Mouse (Mus musculus) hindbrain, embryonic 13.5 days (tissue): ENCODE measurements around the gene Rnf169. TPM values are rescaled to one million over a fixed set of nuclear protein-coding genes. Genes with fewer than 3 reads are reported as not detected.
A peak's percentile ranks its signal among the peaks of the same experiment; 100 is the strongest.

Experiments used
- ATAC-seq: fragments of 200-750 bp; cut with Nextera tagmentation; 2 replicates; pipeline ENCODE4 v1.8.0; 2017; ENCODE audit warnings: moderate TSS enrichment; ENCODE audit not compliant: low FRiP score
- H3K27ac ChIP-seq: fragments of 300-500 bp; sonication (generic); 2 replicates; pipeline ENCODE4 v1.5.1; 2015; ENCODE audit warnings: inconsistent platforms, mild to moderate bottlenecking, moderate library complexity
- H3K27me3 ChIP-seq: fragments of 300-500 bp; sonication (generic); 2 replicates; pipeline ENCODE4 v1.6.1; 2015; ENCODE audit warnings: mild to moderate bottlenecking, inconsistent platforms
- H3K36me3 ChIP-seq: fragments of 300-500 bp; sonication (generic); 2 replicates; pipeline ENCODE4 v1.6.1; 2015; ENCODE audit warnings: mild to moderate bottlenecking, inconsistent platforms
- H3K4me1 ChIP-seq: fragments of 300-500 bp; sonication (generic); replicated peaks from 2 replicates; pipeline ENCODE4 v1.6.1; 2015; ENCODE audit warnings: inconsistent platforms
- H3K4me2 ChIP-seq: fragments of 300-500 bp; sonication (generic); 2 replicates; pipeline ENCODE4 v1.6.1; 2015; ENCODE audit warnings: inconsistent platforms, mild to moderate bottlenecking, moderate library complexity
- H3K4me3 ChIP-seq: fragments of 300-500 bp; sonication (generic); 2 replicates; pipeline ENCODE4 v1.5.1; 2015; ENCODE audit warnings: mild to moderate bottlenecking, inconsistent platforms
- H3K9ac ChIP-seq: fragments of 300-500 bp; sonication (generic); 2 replicates; pipeline ENCODE4 v1.6.1; 2015; ENCODE audit warnings: mild to moderate bottlenecking, inconsistent platforms
- H3K9me3 ChIP-seq: fragments of 300-500 bp; sonication (generic); 2 replicates; pipeline ENCODE4 v1.6.1; 2016; ENCODE audit warnings: inconsistent platforms
- WGBS: fragments of 180-500 bp; shearing (Covaris S2); methylation state at CpG from one replicate; pipeline ENCODE4 v1.1.7; 2015; 5-methylcytosine and 5-hydroxymethylcytosine counted together
- polyA plus RNA-seq: library from polyadenylated mRNA; unstranded; fragments of >200 nt; fragmentation: Nextera tagmentation; extraction: Ambion mirVana; gene quantifications from 2 replicates; pipeline ENCODE4 v1.2.1, GENCODE M21; 2015

The Rnf169 gene
- polyA plus RNA-seq, 1 experiment from 2014 or later = 4.5 TPM

DNA sequence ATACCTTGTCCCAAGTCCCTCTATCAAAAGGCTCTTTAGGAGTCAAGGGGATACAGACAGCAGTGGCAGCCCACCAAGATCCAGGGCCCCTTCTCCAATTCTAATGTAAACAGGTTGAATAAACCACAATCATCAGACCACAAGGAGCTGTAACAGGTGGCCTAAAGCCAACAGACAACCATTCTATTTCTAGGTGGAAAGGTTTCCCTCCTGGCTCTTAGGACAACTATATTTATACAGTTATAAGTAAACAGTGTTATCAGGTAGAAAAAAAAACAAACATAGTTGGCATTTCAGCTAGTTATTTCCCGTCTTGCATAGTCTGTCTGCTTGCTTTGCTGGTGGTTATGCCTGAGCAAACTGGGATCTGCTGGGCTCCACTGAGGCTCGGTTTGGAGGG lies 59.8 kb downstream of the Rnf169 start:
- WGBS = 82% methylated on average over 2 of the region's 2 CpGs
- Histone ChIP-seq H3K4me2 (no peak overlapping the region), H3K4me1 (peaks cover 19% of the 10 kb centered on the region), H3K9me3 (no peaks in the 10 kb centered on the region), H3K9ac (no peak overlapping the region), H3K27ac (no peak overlapping the region), H3K36me3 (peaks cover 50% of the 10 kb centered on the region), H3K4me3 (no peak overlapping the region), H3K27me3 (peaks cover 41% of the 10 kb centered on the region)
- ATAC-seq = no peak

DNA sequence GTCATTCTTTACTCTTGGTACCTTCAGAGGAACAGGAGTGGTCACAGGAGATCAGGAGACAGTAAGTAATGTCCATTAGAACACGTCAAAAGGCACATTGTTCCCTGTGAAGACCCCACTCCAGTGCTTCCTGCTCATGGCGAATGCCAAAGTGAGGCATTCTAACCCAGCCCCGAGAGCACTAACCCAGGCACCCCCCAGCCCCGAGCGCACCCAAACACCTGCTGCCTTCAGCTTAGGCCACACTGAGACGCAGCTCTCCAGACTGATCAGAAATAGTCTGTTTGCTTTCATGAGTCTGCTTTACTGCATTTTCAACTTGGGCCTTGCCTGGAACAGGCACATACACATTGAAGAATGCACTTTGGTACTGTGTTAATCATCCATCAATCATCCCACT lies 60.3 kb downstream of the Rnf169 start:
- WGBS = 93% methylated on average over 6 of the region's 6 CpGs
- Histone ChIP-seq H3K27me3 (peaks cover 42% of the 10 kb centered on the region), H3K9ac (no peak overlapping the region), H3K27ac (no peak overlapping the region), H3K9me3 (no peaks in the 10 kb centered on the region), H3K4me1 (peaks cover 19% of the 10 kb centered on the region), H3K4me2 (no peak overlapping the region), H3K36me3 (peaks cover 46% of the 10 kb centered on the region), H3K4me3 (no peak overlapping the region)
- ATAC-seq = no peak

DNA sequence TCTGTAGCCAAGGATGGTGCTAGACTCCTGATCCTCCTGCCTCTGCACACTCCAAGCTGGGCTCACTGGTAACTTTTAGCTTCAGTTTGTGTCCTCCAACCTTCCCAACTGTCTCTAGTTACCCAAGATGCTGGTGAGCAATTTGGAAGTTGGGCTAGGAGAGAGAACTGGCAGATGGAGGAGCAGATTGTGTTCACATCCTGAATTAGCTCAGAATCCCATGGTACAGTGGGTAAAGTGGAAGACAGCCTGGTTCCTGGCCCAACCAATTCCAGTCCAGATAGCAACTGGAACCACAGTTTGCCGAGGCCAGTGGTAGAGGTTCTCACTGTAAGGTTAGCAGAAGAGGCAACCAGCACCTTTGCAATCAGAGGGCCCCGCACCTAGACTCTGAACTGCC lies 61.1 kb downstream of the Rnf169 start:
- Histone ChIP-seq H3K9ac (no peak overlapping the region), H3K9me3 (no peaks in the 10 kb centered on the region), H3K4me2 (no peak overlapping the region), H3K27me3 (peaks cover 42% of the 10 kb centered on the region), H3K4me3 (no peak overlapping the region), H3K4me1 (peaks cover 19% of the 10 kb centered on the region), H3K27ac (no peak overlapping the region), H3K36me3 (peaks cover 38% of the 10 kb centered on the region)
- no peak for ATAC-seq
- 94% methylated on average over 2 of the region's 2 CpGs for WGBS

DNA sequence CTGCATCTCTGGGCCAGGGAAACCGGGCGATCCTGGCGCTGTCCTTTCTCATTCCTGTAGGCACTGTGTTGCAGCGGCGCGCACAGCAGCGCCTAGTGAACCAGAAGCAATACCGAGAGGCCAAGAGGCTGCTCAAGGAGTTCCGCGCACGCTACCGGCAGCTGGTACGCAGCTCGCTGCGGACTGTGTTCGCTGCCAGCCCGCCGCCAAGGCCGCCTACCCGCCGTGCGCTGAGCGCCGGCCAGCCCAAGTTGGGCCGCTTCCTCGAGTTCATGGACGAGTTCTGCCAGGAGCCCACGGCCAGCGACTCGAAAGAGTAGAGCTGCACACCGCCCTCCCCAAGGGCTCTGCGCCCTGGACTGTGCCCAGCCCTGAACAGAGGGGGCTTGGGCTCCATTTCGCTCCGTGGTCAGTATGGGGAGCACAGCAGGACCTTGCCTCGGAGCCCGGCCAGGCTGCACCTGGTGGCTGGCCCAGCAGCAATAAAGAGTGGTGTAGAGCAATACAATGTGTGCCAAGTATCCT lies 62.9 kb downstream of the Rnf169 start:
- Histone ChIP-seq H3K9ac (peak overlapping the region; percentile 66), H3K27me3 (peaks cover 42% of the 10 kb centered on the region), H3K36me3 (peaks cover 22% of the 10 kb centered on the region), H3K9me3 (no peaks in the 10 kb centered on the region), H3K4me1 (peaks cover 24% of the 10 kb centered on the region), H3K4me3 (peak overlapping the region; percentile 32), H3K4me2 (peak overlapping the region; percentile 67), H3K27ac (no peak overlapping the region)
- peak; percentile 75 for ATAC-seq
- 1% methylated on average over 36 of the region's 36 CpGs for whole genome bisulfite sequencing

DNA sequence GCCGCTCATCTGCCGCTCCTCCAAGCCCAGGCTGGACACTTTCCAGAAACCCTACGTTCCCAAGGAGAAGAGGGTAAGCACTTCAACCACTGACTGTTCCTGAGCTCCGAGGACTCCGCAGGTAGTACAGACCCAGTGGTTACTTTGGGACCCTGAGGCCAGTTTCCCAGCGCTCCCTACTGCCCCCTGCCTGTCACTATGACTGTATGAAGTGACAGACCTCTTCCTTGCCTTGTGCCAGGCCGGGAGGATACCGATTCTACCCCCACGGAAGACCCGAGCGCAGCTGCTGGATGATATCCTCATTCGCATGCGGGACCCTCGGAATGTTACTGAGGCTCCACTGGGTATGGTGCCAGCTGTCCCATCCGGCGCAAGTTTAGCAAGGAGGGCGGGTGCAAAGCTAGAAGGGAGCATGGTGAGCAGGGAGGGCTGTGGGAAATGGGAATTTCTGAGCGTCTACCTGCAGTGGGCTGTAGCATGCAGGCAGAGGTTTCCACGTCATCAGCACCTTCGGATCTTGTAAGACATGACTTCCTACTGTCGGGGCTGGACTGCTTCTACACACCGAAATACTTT lies 63.4 kb downstream of the Rnf169 start:
- peaks cover 42% of the 10 kb centered on the region for H3K27me3 ChIP-seq
- ATAC-seq = peak; percentile 62
- 7% methylated on average over 22 of the region's 22 CpGs for WGBS
- no peaks in the 10 kb centered on the region for H3K9me3 ChIP-seq
- H3K4me3 ChIP-seq = peak overlapping the region; percentile 32
- H3K4me2 ChIP-seq = peak overlapping the region; percentile 67
- peaks cover 19% of the 10 kb centered on the region for H3K36me3 ChIP-seq
- H3K4me1 ChIP-seq = peaks cover 24% of the 10 kb centered on the region
- no peak overlapping the region for H3K27ac ChIP-seq
- H3K9ac ChIP-seq = peak overlapping the region; percentile 66

DNA sequence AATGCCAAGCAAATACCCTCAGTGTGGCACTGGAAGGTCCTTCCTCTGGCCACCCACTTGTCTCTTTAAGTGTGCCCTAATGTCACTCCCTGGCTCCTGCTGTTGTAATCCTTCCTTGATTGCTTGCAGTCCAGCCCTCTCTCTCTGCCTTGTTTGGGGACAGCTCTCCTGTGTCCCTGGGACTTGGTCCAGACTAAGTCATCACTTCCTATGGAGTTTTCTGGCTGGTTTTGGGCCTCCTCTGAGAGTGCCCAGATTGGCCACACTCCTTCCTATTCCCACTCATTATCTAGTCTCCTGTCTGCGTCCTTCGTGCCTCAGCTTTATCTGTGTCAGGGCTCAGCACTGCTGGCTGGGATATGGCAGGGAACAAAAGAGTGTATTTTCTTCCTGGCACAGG lies 64.7 kb downstream of the Rnf169 start:
- ATAC-seq = no peak
- Histone ChIP-seq H3K36me3 (peaks cover 14% of the 10 kb centered on the region), H3K4me1 (peaks cover 24% of the 10 kb centered on the region), H3K9me3 (no peaks in the 10 kb centered on the region; the same call in 1 of the 2 replicates), H3K9ac (no peak overlapping the region), H3K27me3 (peaks cover 42% of the 10 kb centered on the region), H3K4me2 (no peak overlapping the region), H3K27ac (no peak overlapping the region), H3K4me3 (no peak overlapping the region)
- WGBS = 89% methylated on average over 2 of the region's 2 CpGs

DNA sequence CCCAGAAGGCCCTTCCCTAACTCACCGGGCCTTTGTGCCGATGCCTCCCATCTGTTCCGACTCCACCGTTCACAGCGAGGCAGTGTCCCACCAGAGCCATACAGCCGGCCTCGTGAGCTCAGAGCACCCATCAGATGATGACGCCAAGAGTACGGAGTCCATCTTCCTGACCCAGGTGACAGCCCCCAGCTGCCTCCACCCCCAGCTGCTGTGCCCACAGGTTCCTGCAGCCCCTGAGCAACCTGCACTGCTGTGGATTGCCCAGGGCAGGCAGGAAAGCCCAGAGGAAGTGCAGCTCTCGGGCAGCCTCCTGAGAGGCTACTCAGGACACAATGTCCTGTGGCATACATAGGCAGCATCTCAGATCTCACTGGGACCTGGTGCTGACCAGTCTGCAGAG lies 65.9 kb downstream of the Rnf169 start:
- H3K4me1 ChIP-seq = peaks cover 24% of the 10 kb centered on the region
- H3K4me2 ChIP-seq = no peak overlapping the region
- H3K9me3 ChIP-seq = no peaks in the 10 kb centered on the region; the same call in 1 of the 2 replicates
- H3K4me3 ChIP-seq = no peak overlapping the region
- no peak overlapping the region for H3K27ac ChIP-seq
- no peak overlapping the region for H3K9ac ChIP-seq
- peaks cover 5% of the 10 kb centered on the region; the same call in 1 of the 2 replicates for H3K36me3 ChIP-seq
- WGBS = 88% methylated on average over 10 of the region's 10 CpGs
- no peak for ATAC-seq
- H3K27me3 ChIP-seq = peaks cover 38% of the 10 kb centered on the region

DNA sequence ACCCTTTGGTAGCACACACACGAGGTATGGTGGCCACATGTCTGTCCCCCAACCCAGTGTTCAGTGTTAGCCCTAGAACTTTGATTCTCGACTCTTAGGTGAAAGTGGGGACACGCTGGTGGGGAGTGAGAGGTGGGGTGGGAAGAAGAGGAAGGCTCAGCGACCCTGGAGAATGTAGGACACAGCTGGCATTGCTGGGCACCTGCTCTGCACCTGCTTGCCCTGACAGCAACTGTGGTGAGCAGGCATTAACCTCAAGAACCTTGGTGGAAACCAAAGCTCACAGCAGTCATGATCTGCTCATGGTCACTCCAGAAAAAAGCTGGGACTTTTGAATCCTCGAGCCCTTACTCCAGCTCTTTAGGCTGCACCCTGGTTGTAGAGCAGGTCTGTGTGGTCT lies 69.2 kb downstream of the Rnf169 start:
- no peak overlapping the region for H3K9ac ChIP-seq
- 84% methylated on average over 5 of the region's 5 CpGs for WGBS
- no peaks in the 10 kb centered on the region; the same call in 1 of the 2 replicates for H3K9me3 ChIP-seq
- peaks cover 6% of the 10 kb centered on the region; the same call in 1 of the 2 replicates for H3K27me3 ChIP-seq
- no peak overlapping the region for H3K4me2 ChIP-seq
- 0 out of 2 replicates have a peak, but pooled peaks cover 5% of the 10 kb centered on the region for H3K4me1 ChIP-seq
- H3K4me3 ChIP-seq = no peak overlapping the region
- no peak for ATAC-seq
- no peak overlapping the region for H3K27ac ChIP-seq
- H3K36me3 ChIP-seq = no peaks in the 10 kb centered on the region

DNA sequence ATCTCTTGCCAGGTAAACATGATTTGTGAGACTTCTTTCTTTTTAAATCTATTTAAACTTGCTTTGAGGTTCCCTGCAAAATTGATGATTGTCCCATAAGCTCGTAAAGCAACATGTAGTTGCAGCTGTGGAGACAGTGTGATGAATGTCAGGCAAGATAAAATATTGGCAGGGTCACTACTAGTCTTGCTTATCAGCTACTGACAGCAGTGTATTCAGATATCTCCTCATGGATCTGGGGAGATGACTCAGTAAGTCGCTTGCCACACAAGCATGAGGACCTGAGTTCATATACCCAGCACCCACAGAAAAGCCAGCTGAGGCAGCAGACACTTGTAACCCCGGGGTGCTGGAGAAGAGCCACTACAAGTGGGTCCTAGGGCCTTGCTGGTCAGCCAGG lies 72.8 kb downstream of the Rnf169 start:
- no peak overlapping the region for H3K4me3 ChIP-seq

DNA sequence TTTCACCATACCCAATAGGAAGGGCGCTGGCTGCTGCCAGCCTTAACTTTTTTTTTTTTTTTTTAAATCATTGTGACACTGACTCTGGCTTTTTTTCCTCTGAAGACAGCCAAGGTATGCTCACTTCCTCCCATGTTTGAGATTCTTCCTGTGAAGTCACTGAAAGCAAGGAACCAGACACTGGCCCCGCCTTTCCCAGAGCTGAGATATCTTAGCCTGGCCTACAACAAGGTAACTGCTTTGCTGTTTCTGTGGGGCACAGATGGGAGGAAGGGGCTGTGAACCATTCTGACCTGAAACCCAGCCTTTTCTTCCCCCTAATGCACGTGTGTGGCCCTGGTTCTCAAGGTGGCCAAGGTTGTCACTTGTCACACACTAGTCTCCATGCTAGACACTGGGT lies 73.9 kb downstream of the Rnf169 start:
- no peak overlapping the region for H3K9ac ChIP-seq
- WGBS = 86% methylated on average over 3 of the region's 3 CpGs
- ATAC-seq = no peak

More for the DNA sequence above, 72.8 kb downstream of the Rnf169 start:
- H3K4me2 ChIP-seq = no peak overlapping the region
- 87% methylated on average over 3 of the region's 3 CpGs for WGBS
- H3K9me3 ChIP-seq = no peaks in the 10 kb centered on the region; the same call in 1 of the 2 replicates
- H3K4me1 ChIP-seq = no peaks in the 10 kb centered on the region
- no peak overlapping the region for H3K9ac ChIP-seq
- no peaks in the 10 kb centered on the region for H3K36me3 ChIP-seq
- H3K27ac ChIP-seq = no peak overlapping the region
- H3K27me3 ChIP-seq = no peaks in the 10 kb centered on the region
- no peak for ATAC-seq

DNA sequence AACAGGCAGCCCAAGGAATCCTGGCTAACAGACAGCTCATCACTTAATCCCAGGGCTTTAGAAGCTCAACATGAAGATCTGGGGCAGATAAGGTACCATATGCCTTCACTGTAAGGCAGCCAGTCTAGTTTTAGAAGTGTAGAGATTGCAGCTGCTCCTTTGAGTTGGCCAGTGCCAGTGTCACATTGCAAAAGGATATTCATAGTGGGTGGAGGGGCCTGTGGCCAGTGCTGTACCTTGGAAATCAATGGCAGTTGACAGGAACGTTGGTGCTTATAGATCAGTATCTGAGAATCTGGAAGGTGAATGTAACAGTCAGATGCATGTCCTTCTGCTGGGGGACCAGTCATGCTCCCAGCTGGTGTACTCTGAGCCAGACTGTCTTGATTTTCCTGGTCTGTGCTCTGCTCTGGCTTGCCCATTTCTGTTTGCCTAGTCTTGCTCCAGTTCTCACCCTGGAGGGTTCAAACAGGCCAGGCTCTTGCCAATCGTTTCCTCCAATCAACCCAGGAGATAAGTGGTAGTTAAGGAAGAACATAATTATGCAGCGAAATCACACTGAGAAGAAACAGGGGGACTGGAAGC lies 75.7 kb downstream of the Rnf169 start:
- WGBS = 75% methylated on average over 3 of the region's 3 CpGs
- no peak for ATAC-seq
- Histone ChIP-seq H3K9me3 (no peaks in the 10 kb centered on the region), H3K4me3 (no peak overlapping the region), H3K27me3 (no peaks in the 10 kb centered on the region), H3K4me2 (no peak overlapping the region), H3K36me3 (no peaks in the 10 kb centered on the region), H3K4me1 (no peaks in the 10 kb centered on the region), H3K27ac (no peak overlapping the region), H3K9ac (no peak overlapping the region)

More for the DNA sequence above, 73.9 kb downstream of the Rnf169 start:
- Histone ChIP-seq H3K4me1 (no peaks in the 10 kb centered on the region), H3K9me3 (no peaks in the 10 kb centered on the region; the same call in 1 of the 2 replicates), H3K36me3 (no peaks in the 10 kb centered on the region), H3K4me2 (no peak overlapping the region), H3K27me3 (no peaks in the 10 kb centered on the region), H3K4me3 (no peak overlapping the region), H3K27ac (no peak overlapping the region)

DNA sequence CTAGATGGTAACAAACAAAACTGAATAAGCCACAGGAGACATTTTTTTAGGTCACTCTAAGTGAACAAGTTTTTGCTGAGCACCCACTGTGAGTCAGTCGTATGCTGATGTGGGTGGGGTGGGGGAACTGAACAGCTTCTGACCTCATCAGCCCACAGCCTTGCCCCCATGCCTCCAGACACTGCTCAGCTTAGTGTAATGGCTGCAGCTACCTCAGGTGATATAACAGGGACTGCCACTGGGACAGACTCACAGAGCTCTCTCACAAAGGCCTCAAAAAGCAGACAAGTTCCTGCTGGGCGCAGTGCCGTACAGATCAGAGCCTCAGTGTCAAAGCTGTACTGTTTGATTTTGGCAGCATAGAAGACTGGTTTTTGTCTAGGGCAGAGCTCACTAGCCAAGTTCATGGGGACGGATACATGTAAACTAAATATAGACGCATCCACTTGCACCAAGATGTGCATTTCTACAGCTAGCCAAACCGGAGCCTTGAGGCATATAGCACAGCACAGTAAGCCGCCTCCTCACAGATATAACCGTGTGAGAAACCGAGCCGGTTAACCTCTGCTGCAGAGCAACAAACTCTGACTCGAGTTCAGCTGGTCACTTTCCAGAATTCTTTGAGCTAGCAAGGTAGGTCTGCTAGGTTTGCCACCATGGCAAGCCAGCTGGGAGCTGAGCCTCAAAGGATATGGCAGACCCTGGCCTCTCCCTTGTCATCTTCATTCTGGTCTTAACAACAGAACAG lies 77.2 kb downstream of the Rnf169 start:
- no peak overlapping the region for H3K9ac ChIP-seq
- no peaks in the 10 kb centered on the region for H3K36me3 ChIP-seq
- ATAC-seq = no peak
- no peaks in the 10 kb centered on the region for H3K4me1 ChIP-seq
- H3K27me3 ChIP-seq = no peaks in the 10 kb centered on the region
- no peak overlapping the region for H3K27ac ChIP-seq
- 81% methylated on average over 11 of the region's 11 CpGs for WGBS
- no peak overlapping the region for H3K4me2 ChIP-seq
- no peak overlapping the region for H3K4me3 ChIP-seq
- no peaks in the 10 kb centered on the region for H3K9me3 ChIP-seq
